Mouse (Mus musculus) liver, embryonic 14.5 days (tissue): ENCODE measurements around the gene Tle2. TPM values are rescaled to one million over a fixed set of nuclear protein-coding genes. Genes with fewer than 3 reads are reported as not detected.

Experiments
- ATAC-seq: fragments of 200-750 bp; cut with Nextera tagmentation; 2 replicates; pipeline ENCODE4 v1.8.0; 2017; ENCODE audit warnings: moderate number of reproducible peaks, mild to moderate bottlenecking, moderate library complexity; ENCODE audit not compliant: insufficient read depth
- DNase-seq, 3 experiments: peaks; one replicate each; pipeline ENCODE4 v3.0.0-alpha.2; 2012 to 2013; ENCODE audit warnings: low read depth in 3 of 3, low spot score in 3 of 3
- H3K27ac ChIP-seq: fragments of 300-500 bp; sonication (generic); 2 replicates; pipeline ENCODE4 v1.5.1; 2014; ENCODE audit warnings: moderate library complexity, mild to moderate bottlenecking, control low read depth, inconsistent platforms
- H3K27me3 ChIP-seq: fragments of 300-500 bp; sonication (generic); 2 replicates; pipeline ENCODE4 v1.6.1; 2014; ENCODE audit warnings: mild to moderate bottlenecking, low read length, moderate library complexity; ENCODE audit not compliant: control insufficient read depth, insufficient read depth
- H3K36me3 ChIP-seq: fragments of 300-500 bp; sonication (generic); replicated peaks from 2 replicates; pipeline ENCODE4 v1.6.1; 2014; ENCODE audit warnings: low read depth; ENCODE audit not compliant: control insufficient read depth, insufficient read depth
- H3K4me1 ChIP-seq, 2 experiments: fragments of 200-500 bp in 1 of 2; fragments of 300-500 bp in 1 of 2; sonication (generic) in 1 of 2; replicated peaks; 2 replicates each; pipeline ENCODE4 v1.6.1; 2012 to 2014; ENCODE audit warnings: antibody characterized with exemption in 1 of 2, inconsistent platforms in 1 of 2, low read length in 1 of 2; ENCODE audit not compliant: control insufficient read depth in 2 of 2, insufficient read depth in 2 of 2
- H3K4me2 ChIP-seq: fragments of 300-500 bp; sonication (generic); 2 replicates; pipeline ENCODE4 v1.6.1; 2014; ENCODE audit warnings: low read depth, mild to moderate bottlenecking, control low read depth, moderate library complexity
- H3K4me3 ChIP-seq, 2 experiments: fragments of 200-500 bp in 1 of 2; fragments of 300-500 bp in 1 of 2; sonication (generic) in 1 of 2; 2 replicates each; pipeline ENCODE4 v1.5.1; 2012 to 2014; ENCODE audit warnings: low read depth in 2 of 2, low read length in 2 of 2, mild to moderate bottlenecking in 2 of 2, control low read depth in 1 of 2, inconsistent platforms in 1 of 2, moderate library complexity in 1 of 2; ENCODE audit not compliant: insufficient read depth in 1 of 2
- H3K9ac ChIP-seq: fragments of 300-500 bp; sonication (generic); replicated peaks from 2 replicates; pipeline ENCODE4 v1.6.1; 2014; ENCODE audit warnings: mild to moderate bottlenecking, control low read depth, moderate library complexity
- H3K9me3 ChIP-seq: fragments of 300-500 bp; sonication (generic); 2 replicates; pipeline ENCODE4 v1.6.1; 2016; ENCODE audit warnings: low read length, mixed read lengths; ENCODE audit not compliant: control insufficient read depth
- CTCF ChIP-seq: IDR thresholded peaks from 2 replicates; pipeline ENCODE4 v1.5.1; 2016; ENCODE audit warnings: antibody characterized with exemption, low read depth, control low read depth
- EP300 ChIP-seq: IDR thresholded peaks from 2 replicates; pipeline ENCODE4 v1.6.1; 2016; ENCODE audit warnings: antibody characterized with exemption, low read depth
- WGBS: fragments of 180-500 bp; shearing (Covaris S2); extraction: QIAGEN DNeasy Blood & Tissue Kit; methylation state at CpG from one replicate; pipeline ENCODE4 v1.1.7; 2014; ENCODE audit not compliant: insufficient replicate concordance; 5-methylcytosine and 5-hydroxymethylcytosine counted together
- polyA plus RNA-seq, 2 experiments: library from polyadenylated mRNA; depleted of rRNA in 1 of 2; stranded (reverse) in 1 of 2; unstranded in 1 of 2; fragments of >200 nt; fragmentation: Nextera tagmentation in 1 of 2; extraction: Ambion mirVana in 1 of 2; gene quantifications; 2 replicates each; pipeline versions ENCODE4 v1.2.1 to v1.2.3; 2012 to 2014

Gene Tle2
- polyA plus RNA-seq, 2 experiments, result 0.90 to 5.2 TPM

GRCm38 (mm10) chr10:81588739-81589138, 14.4 kb downstream of the Tle2 start:
- Histone ChIP-seq H3K4me2 (no peak overlapping the region), H3K27ac (no peak overlapping the region), H3K9me3 (no peaks in the 10 kb centered on the region), H3K4me1 (no peaks in the 10 kb centered on the region), H3K4me3 (no peak overlapping the region), H3K27me3 (no peaks in the 10 kb centered on the region; the same call in 1 of the 2 replicates), H3K9ac (no peak overlapping the region), H3K36me3 (no peaks in the 10 kb centered on the region)
- WGBS, result 45% methylated on average over 7 of the region's 7 CpGs
- DNase-seq, result no peak
- ATAC-seq, result no peak
- no peak for TF ChIP-seq CTCF
- TF ChIP-seq EP300, result no peak

GRCm38 (mm10) chr10:81591846-81592245, 17.5 kb downstream of the Tle2 start:
- Histone ChIP-seq H3K36me3 (no peaks in the 10 kb centered on the region), H3K9me3 (no peaks in the 10 kb centered on the region), H3K4me1 (peaks cover 0 to 6% of the 10 kb centered on the region in 2 experiments; a peak in 1 of 4 replicates), H3K4me3 (no peak overlapping the region), H3K4me2 (no peak overlapping the region), H3K27me3 (peaks cover 14% of the 10 kb centered on the region), H3K9ac (no peak overlapping the region), H3K27ac (no peak overlapping the region)
- TF ChIP-seq CTCF (no peak), EP300 (no peak)
- ATAC-seq (no peak), DNase-seq (no peak)
- WGBS, result 57% methylated on average over 9 of the region's 9 CpGs

- H3K9ac ChIP-seq, result no peak overlapping the region
- peaks cover 15% of the 10 kb centered on the region for H3K27me3 ChIP-seq
- no peak overlapping the region for H3K27ac ChIP-seq
- peaks cover 0 to 6% of the 10 kb centered on the region in 2 experiments; a peak in 1 of 4 replicates for H3K4me1 ChIP-seq
- DNase-seq (no peak), ATAC-seq (no peak)
- no peak overlapping the region for H3K4me3 ChIP-seq
- TF ChIP-seq EP300 (no peak), CTCF (no peak)
- no peaks in the 10 kb centered on the region for H3K36me3 ChIP-seq
- H3K4me2 ChIP-seq, result no peak overlapping the region
- H3K9me3 ChIP-seq, result no peaks in the 10 kb centered on the region
- WGBS, result 59% methylated on average over 7 of the region's 7 CpGs
Measured at GRCm38 (mm10) chr10:81592631-81593030, 18.3 kb downstream of the Tle2 start.

- H3K27me3 ChIP-seq, result peaks cover 15% of the 10 kb centered on the region
Measured at GRCm38 (mm10) chr10:81593223-81593622, 18.9 kb downstream of the Tle2 start.

GRCm38 (mm10) chr10:81593935-81594334, 19.6 kb downstream of the Tle2 start:
- H3K4me2 ChIP-seq, result no peak overlapping the region
- 71% methylated on average over 18 of the region's 18 CpGs for WGBS
- no peaks in the 10 kb centered on the region for H3K9me3 ChIP-seq
- ATAC-seq (no peak), DNase-seq (no peak)
- no peak overlapping the region for H3K4me3 ChIP-seq
- no peak overlapping the region for H3K9ac ChIP-seq
- H3K27me3 ChIP-seq, result peaks cover 15% of the 10 kb centered on the region
- H3K36me3 ChIP-seq, result no peaks in the 10 kb centered on the region
- TF ChIP-seq CTCF, result no peak
- no peak for TF ChIP-seq EP300
- H3K4me1 ChIP-seq, result peaks cover 0 to 12% of the 10 kb centered on the region in 2 experiments; a peak in 2 of 4 replicates
- H3K27ac ChIP-seq, result no peak overlapping the region

More at GRCm38 (mm10) chr10:81593223-81593622, 18.9 kb downstream of the Tle2 start:
- TF ChIP-seq CTCF, result no peak
- TF ChIP-seq EP300, result no peak
- Histone ChIP-seq H3K4me2 (no peak overlapping the region), H3K9ac (no peak overlapping the region), H3K4me3 (no peak overlapping the region), H3K36me3 (no peaks in the 10 kb centered on the region), H3K4me1 (peaks cover 0 to 10% of the 10 kb centered on the region in 2 experiments; a peak in 1 of 4 replicates), H3K9me3 (no peaks in the 10 kb centered on the region), H3K27ac (no peak overlapping the region)
- DNase-seq (no peak), ATAC-seq (no peak)
- 54% methylated on average over 4 of the region's 4 CpGs for WGBS

- Histone ChIP-seq H3K4me3 (no peak overlapping the region), H3K9ac (no peak overlapping the region), H3K27me3 (peaks cover 15% of the 10 kb centered on the region), H3K9me3 (no peaks in the 10 kb centered on the region), H3K4me1 (peaks cover 7 to 24% of the 10 kb centered on the region in 2 experiments), H3K27ac (no peak overlapping the region), H3K36me3 (no peaks in the 10 kb centered on the region), H3K4me2 (no peak overlapping the region)
- TF ChIP-seq EP300, result no peak
- no peak for TF ChIP-seq CTCF
- WGBS, result 57% methylated on average over 5 of the region's 5 CpGs
- DNase-seq, result no peak
- ATAC-seq, result no peak
Measured at GRCm38 (mm10) chr10:81595599-81595998, 21.2 kb downstream of the Tle2 start.
